Mouse (Mus musculus) lung, postnatal 0 days (tissue): ENCODE results near the gene Clec3b. TPM values are rescaled to one million over a fixed set of nuclear protein-coding genes. Genes with fewer than 3 reads are reported as not detected.

Source experiments
- ATAC-seq: fragments of 200-750 bp; cut with Nextera tagmentation; 2 replicates; pipeline ENCODE4 v1.8.0; 2017; ENCODE audit warnings: moderate library complexity
- DNase-seq: peaks from one replicate; pipeline ENCODE4 v3.0.0-alpha.2; 2016; ENCODE audit warnings: low spot score
- H3K27ac ChIP-seq: fragments of 300-500 bp; sonication (generic); 2 replicates; pipeline ENCODE4 v1.5.1; 2014; ENCODE audit warnings: antibody characterized with exemption, mild to moderate bottlenecking, low read length, mixed read lengths
- H3K27me3 ChIP-seq: fragments of 300-500 bp; sonication (generic); replicated peaks from 2 replicates; pipeline ENCODE4 v1.6.1; 2014; ENCODE audit warnings: low read length, mixed read lengths; ENCODE audit not compliant: insufficient read depth
- H3K36me3 ChIP-seq: fragments of 300-500 bp; sonication (generic); 2 replicates; pipeline ENCODE4 v1.6.1; 2014; ENCODE audit warnings: low read length, mixed read lengths; ENCODE audit not compliant: insufficient read depth
- H3K4me1 ChIP-seq: fragments of 300-500 bp; sonication (generic); 2 replicates; pipeline ENCODE4 v1.6.1; 2014; ENCODE audit warnings: antibody characterized with exemption, low read depth, low read length, mixed read lengths; ENCODE audit not compliant: insufficient read depth
- H3K4me2 ChIP-seq: fragments of 300-500 bp; sonication (generic); replicated peaks from 2 replicates; pipeline ENCODE4 v1.6.1; 2014; ENCODE audit warnings: low read depth, mild to moderate bottlenecking, low read length, moderate library complexity, mixed read lengths
- H3K4me3 ChIP-seq: fragments of 300-500 bp; sonication (generic); 2 replicates; pipeline ENCODE4 v1.5.1; 2014; ENCODE audit warnings: low read depth, low read length
- H3K9ac ChIP-seq: fragments of 300-500 bp; sonication (generic); replicated peaks from 2 replicates; pipeline ENCODE4 v1.6.1; 2014; ENCODE audit warnings: low read depth, mild to moderate bottlenecking
- H3K9me3 ChIP-seq: fragments of 300-500 bp; sonication (generic); 2 replicates; pipeline ENCODE4 v1.6.1; 2016; ENCODE audit warnings: low read length, mixed read lengths
- CTCF ChIP-seq: IDR thresholded peaks from 2 replicates; pipeline ENCODE4 v1.5.1; 2016; ENCODE audit warnings: antibody characterized with exemption, mild to moderate bottlenecking
- EP300 ChIP-seq: IDR thresholded peaks from 2 replicates; pipeline ENCODE4 v1.6.1; 2016; ENCODE audit warnings: antibody characterized with exemption, mild to moderate bottlenecking, control low read depth
- WGBS: fragments of 180-500 bp; shearing (Covaris S2); extraction: QIAGEN DNeasy Blood & Tissue Kit; methylation state at CpG from one replicate; pipeline ENCODE4 v1.1.7; 2014; 5-methylcytosine and 5-hydroxymethylcytosine counted together
- polyA plus RNA-seq: library from polyadenylated mRNA; unstranded; fragments of >200 nt; fragmentation: Nextera tagmentation; extraction: Ambion mirVana; gene quantifications from 2 replicates; pipeline ENCODE4 v1.2.1, GENCODE M21; 2015

Gene Clec3b
- polyA plus RNA-seq, 1 experiment from 2014 or later = 84.7 TPM

GRCm38 (mm10) chr9:123112805-123113521, 37.8 kb upstream of the Clec3b start, which contains the start of the genes Zdhhc3 and Exosc7:
Zdhhc3 (minus strand) TSS chr9:123113205.
Exosc7 (plus strand) TSS chr9:123113215.
- H3K4me2 ChIP-seq = peak within 1 kb of the TSS; percentile 88
- peak; percentile 82 for ATAC-seq
- no peaks in the 10 kb centered on the region for H3K27me3 ChIP-seq
- H3K27ac ChIP-seq = peak within 1 kb of the TSS; percentile 98
- peaks cover 15% of the 10 kb centered on the region; the same call in 1 of the 2 replicates for H3K4me1 ChIP-seq
- H3K4me3 ChIP-seq = peak within 1 kb of the TSS; percentile 94
- H3K36me3 ChIP-seq = no peaks in the 10 kb centered on the region
- H3K9me3 ChIP-seq = no peaks in the 10 kb centered on the region
- TF ChIP-seq CTCF = no peak; the same call in 1 of the 2 replicates
- no peak for TF ChIP-seq EP300
- WGBS = under 1% methylated on average over 76 of the region's 79 CpGs
- peak within 1 kb of the TSS; percentile 88 for H3K9ac ChIP-seq
- DNase-seq = peak; percentile 94

GRCm38 (mm10) chr9:123113931-123114330, 36.8 kb upstream of the Clec3b start:
- H3K36me3 ChIP-seq = peaks cover 3% of the 10 kb centered on the region; the same call in 1 of the 2 replicates
- 40% methylated on average over 6 of the region's 6 CpGs for WGBS
- no peak for ATAC-seq
- H3K4me3 ChIP-seq = peak overlapping the region; percentile 94
- peaks cover 15% of the 10 kb centered on the region; the same call in 1 of the 2 replicates for H3K4me1 ChIP-seq
- H3K9me3 ChIP-seq = no peaks in the 10 kb centered on the region
- TF ChIP-seq CTCF (no peak), EP300 (no peak)
- H3K4me2 ChIP-seq = peak overlapping the region; percentile 88
- DNase-seq = peak; percentile 33
- peak overlapping the region; percentile 88; the same call in 1 of the 2 replicates for H3K9ac ChIP-seq
- peak overlapping the region; percentile 98 for H3K27ac ChIP-seq
- no peaks in the 10 kb centered on the region for H3K27me3 ChIP-seq

- H3K9me3 ChIP-seq = no peaks in the 10 kb centered on the region
- H3K4me3 ChIP-seq = no peak overlapping the region
- 93% methylated on average over 1 of the region's 1 CpGs for WGBS
- peaks cover 20% of the 10 kb centered on the region for H3K36me3 ChIP-seq
- peak overlapping the region; percentile 26; the same call in 1 of the 2 replicates for H3K27ac ChIP-seq
- ATAC-seq (no peak), DNase-seq (no peak)
- TF ChIP-seq EP300 = no peak
- no peak for TF ChIP-seq CTCF
- peak overlapping the region; percentile 20 for H3K4me2 ChIP-seq
- H3K27me3 ChIP-seq = no peaks in the 10 kb centered on the region
- peaks cover 15% of the 10 kb centered on the region; the same call in 1 of the 2 replicates for H3K4me1 ChIP-seq
- H3K9ac ChIP-seq = no peak overlapping the region
These were observed 35.2 kb upstream of the Clec3b start for GRCm38 (mm10) chr9:123115566-123115965.

GRCm38 (mm10) chr9:123123017-123123416, 27.7 kb upstream of the Clec3b start:
- DNase-seq (no peak), ATAC-seq (no peak)
- WGBS = 86% methylated on average over 3 of the region's 3 CpGs
- peaks cover 48% of the 10 kb centered on the region for H3K36me3 ChIP-seq
- H3K4me3 ChIP-seq = no peak overlapping the region
- no peak overlapping the region for H3K27ac ChIP-seq
- H3K4me2 ChIP-seq = no peak overlapping the region
- H3K9ac ChIP-seq = no peak overlapping the region
- H3K9me3 ChIP-seq = no peaks in the 10 kb centered on the region
- H3K27me3 ChIP-seq = no peaks in the 10 kb centered on the region
- TF ChIP-seq CTCF (no peak), EP300 (no peak)
- no peaks in the 10 kb centered on the region for H3K4me1 ChIP-seq

- DNase-seq (peak; percentile 85), ATAC-seq (peak; percentile 81)
- 71% methylated on average over 6 of the region's 6 CpGs for WGBS
- no peak for TF ChIP-seq EP300
- TF ChIP-seq CTCF = peak; percentile 86
- Histone ChIP-seq H3K27me3 (no peaks in the 10 kb centered on the region), H3K27ac (peak overlapping the region; percentile 60), H3K9ac (no peak overlapping the region), H3K4me2 (no peak overlapping the region), H3K4me3 (no peak overlapping the region), H3K9me3 (no peaks in the 10 kb centered on the region), H3K4me1 (no peaks in the 10 kb centered on the region), H3K36me3 (peaks cover 53% of the 10 kb centered on the region)
These were observed 27.0 kb upstream of the Clec3b start for GRCm38 (mm10) chr9:123123571-123124412.
